Comparison of ENCODE assay signal across 10 mouse cellular contexts in the genomic region with DNA sequence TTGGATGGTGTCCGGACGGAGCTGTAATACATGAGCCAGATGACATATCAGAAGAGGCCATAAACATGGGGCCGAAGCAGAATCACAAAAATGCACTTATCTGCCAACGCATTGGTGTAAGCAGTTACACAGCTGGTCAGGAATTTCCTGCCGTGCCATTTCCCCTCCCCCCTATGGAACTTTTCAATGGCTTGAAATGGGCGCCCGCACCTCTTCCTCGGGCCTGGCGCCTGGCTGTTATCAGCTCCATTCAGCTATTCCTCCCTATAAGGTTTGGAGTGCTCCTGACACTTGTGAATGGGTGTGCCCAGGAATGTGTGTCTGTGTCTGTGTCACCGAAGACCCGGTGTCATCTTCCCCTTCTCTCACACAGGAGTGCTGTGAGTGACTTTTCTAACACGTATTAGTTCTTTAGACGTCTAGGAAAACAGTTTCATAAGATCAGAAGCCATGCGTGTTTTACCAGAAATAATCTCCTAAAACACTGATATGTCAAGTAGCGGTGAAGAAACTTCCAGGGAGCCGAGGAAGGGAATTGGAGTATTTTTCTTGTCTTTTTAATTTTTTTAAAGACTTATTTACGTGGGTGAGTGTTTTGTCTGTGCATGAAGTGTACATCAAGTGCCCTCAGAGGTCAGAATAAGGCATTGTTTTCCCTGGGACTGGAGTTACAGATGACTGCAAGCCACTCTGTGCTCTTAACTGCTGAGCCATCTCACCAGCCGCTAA. TPM values are rescaled to one million over a fixed set of nuclear protein-coding genes. Genes with fewer than 3 reads are reported as not detected.
A peak's percentile ranks its signal among the peaks of the same experiment; 100 is the strongest.
DNase-seq lines count a peak whose midpoint lies in the region; ATAC-seq and TF ChIP-seq lines count a peak whose summit lies in the region.
"Had no signal": no experiment of that assay in that cellular context is flagged by ENCODE, and none has a peak within 500 bp of the region (broad histone marks: within the 10 kb centered on the region; RNA-seq: fewer than 3 reads in every experiment).

No protein-coding gene starts in this region.

- H3K9ac ChIP-seq in heart, postnatal 0 days (replicated peaks; ENCODE audit: low read depth, low read length), result 0 out of 2 replicates have a peak overlapping the region, but pooled peaks have one; percentile 22
- no peak overlapping the region for H3K9ac ChIP-seq in lung, embryonic 14.5 days
- no peak overlapping the region for H3K9ac ChIP-seq in hindbrain, embryonic 12.5 days
- no peak overlapping the region for H3K9ac ChIP-seq in hindbrain, embryonic 16.5 days (ENCODE audit: low read depth, low read length)
- H3K9ac ChIP-seq: forebrain, embryonic 12.5 days had no signal

- H3K9me3 ChIP-seq in heart, postnatal 0 days (replicated peaks; ENCODE audit: control insufficient read depth, low read length), result no peaks in the 10 kb centered on the region
- no peaks in the 10 kb centered on the region for H3K9me3 ChIP-seq in lung, embryonic 14.5 days (ENCODE audit: low read depth, low read length)
- H3K9me3 ChIP-seq in hindbrain, embryonic 12.5 days (replicated peaks), result no peaks in the 10 kb centered on the region
- H3K9me3 ChIP-seq in hindbrain, embryonic 16.5 days (ENCODE audit: control insufficient read depth, low read length), result no peaks in the 10 kb centered on the region
- H3K9me3 ChIP-seq: forebrain, embryonic 12.5 days had no signal

- peaks cover 24% of the 10 kb centered on the region; the same call in 1 of the 2 replicates for H3K4me1 ChIP-seq in heart, postnatal 0 days (ENCODE audit: control insufficient read depth, insufficient read depth)
- H3K4me1 ChIP-seq in lung, embryonic 14.5 days (ENCODE audit: insufficient read depth), result peaks cover 17% of the 10 kb centered on the region
- no peaks in the 10 kb centered on the region for H3K4me1 ChIP-seq in hindbrain, embryonic 12.5 days
- H3K4me1 ChIP-seq in hindbrain, embryonic 16.5 days (ENCODE audit: control insufficient read depth, insufficient read depth, low read depth, low read length), result no peaks in the 10 kb centered on the region

- H3K27me3 ChIP-seq in heart, postnatal 0 days (ENCODE audit: control insufficient read depth, insufficient read depth, low read length), result no peaks in the 10 kb centered on the region
- no peaks in the 10 kb centered on the region for H3K27me3 ChIP-seq in lung, embryonic 14.5 days (ENCODE audit: insufficient read depth, low read length)
- H3K27me3 ChIP-seq in hindbrain, embryonic 12.5 days, result no peaks in the 10 kb centered on the region
- H3K27me3 ChIP-seq in hindbrain, embryonic 16.5 days (replicated peaks; ENCODE audit: control insufficient read depth, insufficient read depth, low read length), result no peaks in the 10 kb centered on the region
- H3K27me3 ChIP-seq: forebrain, embryonic 12.5 days had no signal

- DNase-seq in urinary bladder, postnatal 14 days (ENCODE audit: low spot score), result peak; percentile 32
- no peak for DNase-seq in urinary bladder, postnatal 10 days (ENCODE audit: low spot score)
- peak; percentile 87 for DNase-seq in heart, postnatal 0 days (ENCODE audit: low spot score)
- peak; percentile 77 for DNase-seq in lung, embryonic 14.5 days
- DNase-seq in embryo, embryonic 9.5 days (ENCODE audit: extremely low spot score), result no peak
- DNase-seq in embryo, embryonic 10.5 days (ENCODE audit: low spot score), result no peak
- DNase-seq: kidney, postnatal 14 days had no signal

- H3K27ac ChIP-seq in heart, postnatal 0 days (ENCODE audit: low read depth), result peak overlapping the region; percentile 91
- peak overlapping the region; percentile 73 for H3K27ac ChIP-seq in lung, embryonic 14.5 days (ENCODE audit: low read depth)
- H3K27ac ChIP-seq in hindbrain, embryonic 12.5 days, result no peak overlapping the region
- no peak overlapping the region for H3K27ac ChIP-seq in hindbrain, embryonic 16.5 days (ENCODE audit: low read depth, low read length)
- H3K27ac ChIP-seq: forebrain, embryonic 12.5 days had no signal

- peak; percentile 76 for ATAC-seq in heart, postnatal 0 days (ENCODE audit: insufficient read depth, low read depth)
- peak; percentile 62 for ATAC-seq in lung, embryonic 14.5 days (ENCODE audit: insufficient read depth)
- no peak for ATAC-seq in hindbrain, embryonic 12.5 days (ENCODE audit: low FRiP score)
- no peak for ATAC-seq in hindbrain, embryonic 16.5 days

- no peaks in the 10 kb centered on the region for H3K36me3 ChIP-seq in heart, postnatal 0 days (replicated peaks; ENCODE audit: control insufficient read depth, insufficient read depth, low read length)
- no peaks in the 10 kb centered on the region for H3K36me3 ChIP-seq in lung, embryonic 14.5 days (ENCODE audit: insufficient read depth)
- H3K36me3 ChIP-seq in hindbrain, embryonic 12.5 days, result no peaks in the 10 kb centered on the region
- H3K36me3 ChIP-seq in hindbrain, embryonic 16.5 days (ENCODE audit: control insufficient read depth, insufficient read depth, low read length), result no peaks in the 10 kb centered on the region
- H3K36me3 ChIP-seq: forebrain, embryonic 12.5 days had no signal

- peak; percentile 93 for TF ChIP-seq EP300 in heart, postnatal 0 days (IDR thresholded peaks at IDR 0.05; ENCODE audit: low read depth)

- WGBS in heart, postnatal 0 days, result 8% methylated on average over 18 of the region's 18 CpGs
- 31% methylated on average over 18 of the region's 18 CpGs for WGBS in lung, embryonic 14.5 days
- 84% methylated on average over 18 of the region's 18 CpGs for WGBS in hindbrain, embryonic 12.5 days
- WGBS in hindbrain, embryonic 16.5 days, result 80% methylated on average over 18 of the region's 18 CpGs

- H3K4me3 ChIP-seq in heart, postnatal 0 days (ENCODE audit: low read depth, low read length), result no peak overlapping the region
- H3K4me3 ChIP-seq in lung, embryonic 14.5 days (ENCODE audit: low read depth, low read length), result no peak overlapping the region
- H3K4me3 ChIP-seq in hindbrain, embryonic 12.5 days, result no peak overlapping the region
- H3K4me3 ChIP-seq in hindbrain, embryonic 16.5 days (ENCODE audit: low read length), result no peak overlapping the region
- H3K4me3 ChIP-seq: forebrain, embryonic 12.5 days had no signal

- no peak for TF ChIP-seq CTCF in heart, postnatal 0 days (IDR thresholded peaks at IDR 0.05; ENCODE audit: low read depth)
- TF ChIP-seq CTCF in lung, embryonic 14.5 days (IDR thresholded peaks at IDR 0.05; ENCODE audit: low read depth), result no peak

- H3K4me2 ChIP-seq in heart, postnatal 0 days (ENCODE audit: low read depth, low read length), result peak overlapping the region; percentile 4
- peak overlapping the region; percentile 32; the same call in 1 of the 2 replicates for H3K4me2 ChIP-seq in lung, embryonic 14.5 days
- no peak overlapping the region for H3K4me2 ChIP-seq in hindbrain, embryonic 12.5 days (replicated peaks)
- no peak overlapping the region for H3K4me2 ChIP-seq in hindbrain, embryonic 16.5 days (ENCODE audit: low read length)
- H3K4me2 ChIP-seq: forebrain, embryonic 12.5 days had no signal

RNA-seq across cellular contexts. Expression of a gene that starts 44.8 kb away (rescaled TPM):
- total RNA-seq in heart, postnatal 0 days (2014; rRNA removed; ENCODE audit: low replicate concordance), result 225 and 263 TPM in 2 replicates
- 130 and 144 TPM in 2 replicates for polyA plus RNA-seq in heart, postnatal 0 days (2015; fragmentation: Nextera tagmentation; extraction: Ambion mirVana)
- polyA plus RNA-seq in lung, embryonic 14.5 days (2014; fragmentation: Nextera tagmentation; extraction: Ambion mirVana), result 174 and 182 TPM in 2 replicates
- polyA plus RNA-seq in hindbrain, embryonic 12.5 days (2016; fragmentation: Nextera tagmentation; extraction: Ambion mirVana), result 184 and 192 TPM in 2 replicates
- 87.4 and 111 TPM in 2 replicates for polyA plus RNA-seq in hindbrain, embryonic 16.5 days (2015; fragmentation: Nextera tagmentation; extraction: Ambion mirVana)

Comparison
In these comparisons a context has a peak if more than half of its experiments do, and no peak if none do; other contexts are left out.
1. DNase-seq: peak in urinary bladder, postnatal 14 days (single experiment), heart, postnatal 0 days (single experiment) and lung, embryonic 14.5 days (single experiment); none in urinary bladder, postnatal 10 days (single experiment), embryo, embryonic 9.5 days (single experiment) and embryo, embryonic 10.5 days (single experiment).
2. ATAC-seq: peak in heart, postnatal 0 days (single experiment) and lung, embryonic 14.5 days (single experiment); none in hindbrain, embryonic 12.5 days (single experiment) and hindbrain, embryonic 16.5 days (single experiment).
3. H3K27ac ChIP-seq: peak in heart, postnatal 0 days (single experiment) and lung, embryonic 14.5 days (single experiment); none in hindbrain, embryonic 12.5 days (single experiment) and hindbrain, embryonic 16.5 days (single experiment).
4. H3K4me2 ChIP-seq: peak in heart, postnatal 0 days (single experiment) and lung, embryonic 14.5 days (single experiment); none in hindbrain, embryonic 12.5 days (single experiment) and hindbrain, embryonic 16.5 days (single experiment).